Mouse (Mus musculus) kidney, adult 11 months (tissue): ENCODE results near the gene Tmem91.

Experiments
- DNase-seq: peaks from one replicate; pipeline ENCODE4 v3.0.0; 2022

The Tmem91 gene

GRCm38 (mm10) chr7:25699851-25700250 lies 24.9 kb upstream of the Tmem91 start:
- DNase-seq, result no peak

- DNase-seq, result no peak
Observed at GRCm38 (mm10) chr7:25694104-25694503, 19.1 kb upstream of the Tmem91 start.

GRCm38 (mm10) chr7:25690051-25690450 lies 15.1 kb upstream of the Tmem91 start:
- DNase-seq, result no peak

GRCm38 (mm10) chr7:25689603-25690021 lies 14.6 kb upstream of the Tmem91 start:
- no peak for DNase-seq

GRCm38 (mm10) chr7:25688810-25689586 lies 14.0 kb upstream of the Tmem91 start:
- DNase-seq, result peak; percentile 76

- DNase-seq, result no peak
Observed at GRCm38 (mm10) chr7:25687811-25688401, 12.9 kb upstream of the Tmem91 start.

GRCm38 (mm10) chr7:25686680-25687531 lies 11.9 kb upstream of the Tmem91 start, which contains the start of gene Tgfb1:
Tgfb1 (plus strand) TSS chr7:25687002.
- peak; percentile 61 for DNase-seq

- no peak for DNase-seq
Observed at GRCm38 (mm10) chr7:25685926-25686470, 11.0 kb upstream of the Tmem91 start.

- no peak for DNase-seq
Observed at GRCm38 (mm10) chr7:25684659-25685058, 9.7 kb upstream of the Tmem91 start.

- no peak for DNase-seq
Observed at GRCm38 (mm10) chr7:25683474-25684180, 8.7 kb upstream of the Tmem91 start.

- no peak for DNase-seq
Observed at GRCm38 (mm10) chr7:25681341-25682231, 6.6 kb upstream of the Tmem91 start.

GRCm38 (mm10) chr7:25680514-25681258 lies 5.7 kb upstream of the Tmem91 start, which contains the start of gene B9d2:
B9d2 (plus strand) TSS chr7:25680780.
- peak; percentile 97 for DNase-seq

- DNase-seq, result no peak
Observed at GRCm38 (mm10) chr7:25679971-25680370, 5.0 kb upstream of the Tmem91 start.

GRCm38 (mm10) chr7:25677013-25677412 lies 2.0 kb upstream of the Tmem91 start:
- DNase-seq, result no peak

GRCm38 (mm10) chr7:25676085-25676781 lies 1.3 kb upstream of the Tmem91 start:
- peak; percentile 89 for DNase-seq

GRCm38 (mm10) chr7:25675405-25675804 lies 439 bp upstream of the Tmem91 start:
- DNase-seq, result no peak

- DNase-seq, result no peak
Observed at GRCm38 (mm10) chr7:25674297-25674696, 669 bp downstream of the Tmem91 start.

GRCm38 (mm10) chr7:25672442-25672841 lies 2.5 kb downstream of the Tmem91 start:
- DNase-seq, result no peak

- DNase-seq, result no peak
Observed at GRCm38 (mm10) chr7:25671686-25672085, 3.3 kb downstream of the Tmem91 start.

GRCm38 (mm10) chr7:25670096-25670495 lies 4.9 kb downstream of the Tmem91 start:
- DNase-seq, result no peak
